Mouse (Mus musculus) spleen, postnatal 10 days (tissue): ENCODE measurements around the gene Adamts18.

ENCODE experiments used
- DNase-seq, 2 experiments: peaks; one replicate each; pipeline ENCODE4 v3.0.0; 2021 to 2022; ENCODE audit warnings: low spot score in 2 of 2

Gene Adamts18

DNA sequence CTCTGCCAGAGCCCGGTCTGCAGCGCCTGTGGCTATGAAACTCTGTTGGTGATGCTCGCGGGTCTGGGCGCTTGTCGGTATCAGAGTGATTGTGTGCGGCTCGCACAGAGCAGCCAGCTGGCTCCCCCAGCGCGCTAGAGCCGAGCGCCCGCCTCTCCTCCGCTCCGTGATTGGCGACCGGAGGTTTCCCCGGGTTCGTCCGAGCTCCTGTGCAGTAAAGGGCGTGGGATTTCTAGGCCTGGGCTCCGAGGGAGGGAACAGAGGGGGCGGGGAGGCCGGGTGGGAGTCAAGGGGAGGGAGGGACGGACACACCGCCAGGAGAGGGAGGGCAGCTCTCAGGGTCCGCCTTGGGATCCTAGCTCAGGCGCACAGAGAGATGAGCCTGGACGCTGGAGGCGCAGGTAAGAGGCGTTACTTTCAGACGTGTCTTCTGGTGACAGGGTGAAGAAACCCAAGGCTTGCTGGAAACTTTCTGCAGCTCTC lies at the start of gene Adamts18:
Adamts18 (minus strand) TSS at position 86 of the 483 bp plus-strand sequence.
- no peak for DNase-seq

DNA sequence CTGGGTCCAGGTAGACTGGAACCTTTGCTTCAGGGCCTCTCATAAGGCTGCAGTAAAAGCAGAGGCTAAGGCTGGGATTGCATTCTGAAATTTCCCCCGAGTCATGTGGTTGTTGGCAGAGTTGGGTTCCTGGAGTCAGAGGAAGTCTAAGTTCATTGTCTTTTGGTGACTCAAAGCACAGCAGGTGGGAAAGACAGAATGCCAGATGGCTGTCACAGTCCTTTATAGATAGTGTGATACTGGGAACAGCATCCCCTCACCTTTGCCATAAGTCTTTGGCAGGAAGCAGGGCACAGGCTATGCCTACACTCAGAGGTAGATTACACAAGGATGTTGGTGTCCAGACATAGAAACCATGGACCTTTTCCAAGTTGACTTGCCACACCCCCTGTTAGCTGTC lies 47.9 kb upstream of the Adamts18 start:
- DNase-seq: no peak

DNA sequence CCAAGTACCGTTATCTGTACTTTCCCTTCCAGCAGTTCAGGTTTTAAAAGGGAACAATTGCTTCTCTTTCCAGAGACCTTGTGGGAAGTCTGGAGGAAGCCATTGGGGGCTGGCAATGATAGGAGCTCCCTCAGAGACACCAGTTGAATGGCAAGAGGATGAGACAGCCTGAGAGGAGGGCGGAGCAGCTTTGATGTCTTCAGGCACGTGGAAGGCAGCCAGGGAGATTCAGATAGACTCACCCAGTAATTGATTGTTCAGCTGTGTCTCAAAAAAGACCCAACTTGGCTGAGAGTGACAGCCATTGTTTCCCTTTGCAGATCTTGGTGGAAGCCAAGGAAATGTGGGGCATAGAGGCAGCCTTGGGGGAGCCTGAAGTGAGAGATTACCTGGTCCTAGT lies 42.8 kb upstream of the Adamts18 start:
- no peak for DNase-seq

DNA sequence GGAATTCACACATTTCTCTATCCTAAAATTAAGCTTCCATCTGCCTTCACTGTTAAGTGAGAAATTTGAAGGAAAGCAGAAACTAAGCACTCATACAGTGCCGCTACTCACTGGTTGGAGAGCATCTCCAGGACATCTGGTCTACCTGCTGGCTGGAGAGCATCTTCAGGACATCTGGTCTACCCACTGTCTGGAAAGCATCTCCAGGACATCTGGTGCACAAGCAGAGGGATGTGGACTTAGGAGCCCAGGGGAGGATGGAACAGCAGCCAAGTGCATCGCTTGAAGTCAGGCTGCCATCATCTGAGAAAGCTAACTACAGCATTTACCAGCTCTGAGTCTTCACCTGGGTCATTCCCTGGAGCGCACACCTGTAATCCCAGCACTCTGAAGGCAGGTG lies 38.0 kb upstream of the Adamts18 start:
- DNase-seq: no peak

DNA sequence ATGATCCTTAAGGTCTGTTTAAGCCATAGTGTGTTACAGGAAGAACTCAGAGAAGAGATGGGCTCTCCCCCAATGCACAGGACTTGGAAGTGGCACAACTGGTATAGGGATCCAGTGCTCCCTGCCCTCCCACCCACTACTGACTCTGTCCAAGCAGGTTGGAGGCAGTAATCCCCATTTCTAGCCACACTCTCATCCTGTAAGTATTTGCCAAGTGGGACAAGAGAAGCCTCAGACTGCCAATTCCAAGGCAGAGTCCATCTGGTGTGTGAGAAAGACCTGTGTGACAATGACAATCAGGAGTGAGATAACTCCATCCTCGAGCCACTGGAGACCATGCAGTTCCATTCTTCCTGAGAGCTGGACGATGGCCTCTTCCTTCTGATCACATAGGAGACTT lies 36.6 kb upstream of the Adamts18 start:
- DNase-seq: no peak

DNA sequence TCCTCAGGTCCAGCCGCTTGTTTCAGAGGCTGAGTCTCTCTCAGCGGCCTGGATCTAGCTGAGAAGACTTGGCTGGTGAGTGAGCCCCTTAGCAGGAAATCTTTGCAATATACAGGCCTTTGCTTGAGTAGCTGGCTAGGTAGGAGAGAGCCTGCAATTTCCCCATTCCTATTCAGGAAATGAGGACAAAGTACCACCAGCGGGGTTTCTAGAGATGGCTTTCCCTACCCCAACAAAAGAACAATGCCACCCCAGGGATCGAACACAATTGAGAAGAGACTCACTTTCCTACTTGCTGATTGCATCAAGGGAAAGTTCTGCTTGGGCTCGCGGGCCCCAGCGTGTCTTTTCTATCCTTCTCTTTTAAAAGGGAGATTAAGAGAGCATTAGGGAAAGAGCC lies 35.5 kb upstream of the Adamts18 start:
- no peak for DNase-seq

DNA sequence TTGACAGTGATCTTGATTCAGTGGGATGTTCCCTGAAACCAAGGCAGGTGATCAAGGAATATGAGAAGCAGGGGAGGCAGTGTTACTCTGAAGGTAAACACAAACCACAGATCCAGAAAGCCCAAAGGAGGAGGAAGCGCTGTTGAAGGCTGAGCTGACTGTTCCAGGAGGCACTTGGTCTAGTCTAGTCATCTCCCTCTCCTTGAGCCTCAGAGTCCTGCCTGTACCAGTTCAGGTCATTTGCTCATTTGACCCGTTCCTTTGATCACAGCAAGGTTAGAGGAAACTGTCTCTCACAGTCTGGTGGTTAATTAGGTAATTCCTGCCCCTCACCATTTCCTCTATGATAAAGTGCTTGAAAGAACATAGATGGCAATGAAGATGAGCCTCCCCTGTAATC lies 34.0 kb upstream of the Adamts18 start:
- DNase-seq: no peak

DNA sequence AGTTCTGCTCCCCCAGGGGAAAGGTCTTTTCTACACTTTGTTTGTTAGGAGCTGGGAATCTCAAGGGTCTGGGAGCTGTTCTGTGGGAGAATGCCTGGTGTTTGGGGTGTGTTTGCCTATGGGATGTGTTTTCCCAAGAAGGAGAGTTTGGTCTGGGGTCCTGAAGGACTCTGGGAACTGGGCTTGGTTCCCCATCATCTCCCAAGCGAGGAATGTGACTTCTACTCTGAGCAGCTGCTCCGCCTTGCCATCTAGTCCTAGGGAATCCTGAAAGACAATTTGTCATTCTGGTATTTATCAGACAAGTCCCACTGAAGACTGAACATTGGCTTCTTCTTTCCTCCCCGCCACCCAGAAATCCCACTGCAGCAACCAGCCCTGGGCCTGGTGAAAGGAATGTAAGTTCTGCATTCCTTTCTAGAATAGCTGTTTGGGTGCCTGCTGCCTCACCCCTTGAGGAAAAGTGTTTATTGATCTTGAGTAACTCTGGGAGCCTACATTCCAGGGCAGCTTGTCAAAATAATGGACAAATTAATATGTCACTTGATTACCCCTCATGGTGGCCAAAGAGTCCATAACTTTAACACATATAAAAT lies 30.0 kb upstream of the Adamts18 start:
- DNase-seq: no peak

DNA sequence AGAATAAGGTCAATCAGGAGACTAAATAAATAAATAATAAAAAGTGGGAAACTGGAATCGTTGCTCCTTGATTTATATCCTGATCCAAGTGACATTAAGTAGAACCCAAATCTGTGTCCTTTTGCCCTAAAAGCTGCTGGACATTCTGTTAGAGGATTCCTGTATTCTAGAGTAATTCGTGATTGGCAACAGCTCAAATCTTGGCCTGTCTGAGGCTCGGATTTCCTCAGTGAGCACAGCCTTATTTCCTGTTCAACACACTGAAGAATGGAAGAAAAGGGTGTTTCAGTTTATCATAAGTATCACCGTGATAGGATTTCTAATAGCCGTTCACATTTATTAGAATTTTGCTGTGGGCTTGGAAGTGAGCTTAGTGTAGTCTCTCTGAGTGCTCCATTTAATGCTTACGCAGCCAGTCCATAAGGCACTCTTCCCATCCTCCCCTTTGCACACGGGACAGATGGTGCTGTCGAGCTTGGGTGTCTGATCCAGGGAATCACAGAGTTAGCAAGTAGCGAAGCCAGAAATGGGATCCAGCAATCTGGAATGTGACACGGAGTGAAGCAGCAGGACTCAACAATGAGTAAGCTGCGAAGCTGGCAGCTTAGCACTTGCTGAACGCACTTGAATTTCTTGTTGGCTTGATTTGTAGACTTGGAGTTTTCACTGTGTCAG lies 25.0 kb upstream of the Adamts18 start:
- no peak for DNase-seq

DNA sequence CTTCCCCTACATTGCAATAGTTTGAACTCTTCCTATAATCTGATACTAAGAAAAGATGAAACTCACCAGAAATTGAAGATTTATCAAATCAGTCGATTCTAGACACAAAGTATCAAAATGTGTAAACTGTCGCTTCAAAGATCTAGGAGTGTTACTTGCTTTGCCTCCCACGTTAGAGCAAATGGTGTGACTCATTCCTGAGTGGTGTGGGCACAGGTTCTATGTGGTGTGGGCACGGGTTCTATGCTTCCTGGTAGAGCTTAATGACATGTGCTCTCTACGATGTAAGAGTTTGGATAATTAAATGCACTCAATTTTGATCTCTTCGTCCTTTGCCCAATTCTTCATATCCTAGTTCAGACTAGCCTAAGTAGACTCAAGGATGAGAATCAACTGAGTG lies 23.9 kb upstream of the Adamts18 start:
- DNase-seq: no peak

DNA sequence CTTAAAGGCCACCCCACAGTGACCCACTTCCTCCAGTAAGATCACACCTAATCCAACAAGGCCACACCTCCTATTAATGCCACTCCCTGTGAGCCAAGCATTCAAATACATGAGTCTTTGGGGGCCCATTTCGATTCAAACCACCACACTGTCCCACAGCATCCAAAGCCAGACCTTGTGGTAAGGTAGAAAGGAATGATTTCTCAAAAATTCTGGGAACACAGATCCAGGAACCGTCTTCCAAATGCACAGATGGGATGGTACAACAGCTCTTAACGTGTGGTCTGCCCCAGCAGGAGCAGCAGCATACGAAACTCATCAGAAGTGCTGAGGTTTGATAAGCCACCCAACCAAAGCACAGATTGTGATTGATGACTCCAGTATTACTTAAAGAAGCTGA lies 18.0 kb upstream of the Adamts18 start:
- no peak for DNase-seq

DNA sequence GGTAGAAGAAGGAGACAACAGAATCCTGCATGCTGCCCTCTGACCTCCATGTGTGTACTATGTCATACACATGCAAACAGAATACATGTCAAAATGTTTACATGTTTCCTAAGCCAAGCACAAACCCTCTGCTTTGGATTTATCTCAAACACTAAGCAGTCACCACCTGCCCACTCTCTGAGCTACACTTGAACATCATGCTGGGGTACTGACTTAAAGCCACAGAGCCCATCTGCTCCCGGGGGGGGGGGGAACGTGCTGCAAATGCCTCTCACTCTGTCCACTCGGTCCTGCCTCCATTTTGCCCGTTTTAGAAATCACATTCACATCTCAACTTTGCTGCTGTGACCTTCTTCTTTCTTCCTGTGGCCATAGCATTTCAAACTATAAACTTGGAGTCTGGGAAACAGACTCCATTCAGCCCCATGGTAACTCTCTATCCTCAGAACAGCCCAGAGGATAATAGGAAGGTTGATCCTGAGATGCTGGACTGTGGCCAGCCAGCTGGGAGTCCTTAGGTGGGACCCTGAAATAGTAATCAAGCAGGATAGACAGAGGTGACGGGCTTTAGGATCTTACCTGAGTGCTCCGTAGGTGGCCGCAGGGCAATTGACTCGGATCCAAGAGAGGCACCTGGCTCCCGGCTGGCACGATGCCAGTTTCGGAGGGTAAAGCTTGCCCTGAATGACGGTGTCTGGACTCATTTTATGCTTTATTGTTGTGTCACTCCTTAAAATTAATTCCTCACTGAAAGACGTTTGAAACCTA lies 17.0 kb upstream of the Adamts18 start:
- no peak for DNase-seq

DNA sequence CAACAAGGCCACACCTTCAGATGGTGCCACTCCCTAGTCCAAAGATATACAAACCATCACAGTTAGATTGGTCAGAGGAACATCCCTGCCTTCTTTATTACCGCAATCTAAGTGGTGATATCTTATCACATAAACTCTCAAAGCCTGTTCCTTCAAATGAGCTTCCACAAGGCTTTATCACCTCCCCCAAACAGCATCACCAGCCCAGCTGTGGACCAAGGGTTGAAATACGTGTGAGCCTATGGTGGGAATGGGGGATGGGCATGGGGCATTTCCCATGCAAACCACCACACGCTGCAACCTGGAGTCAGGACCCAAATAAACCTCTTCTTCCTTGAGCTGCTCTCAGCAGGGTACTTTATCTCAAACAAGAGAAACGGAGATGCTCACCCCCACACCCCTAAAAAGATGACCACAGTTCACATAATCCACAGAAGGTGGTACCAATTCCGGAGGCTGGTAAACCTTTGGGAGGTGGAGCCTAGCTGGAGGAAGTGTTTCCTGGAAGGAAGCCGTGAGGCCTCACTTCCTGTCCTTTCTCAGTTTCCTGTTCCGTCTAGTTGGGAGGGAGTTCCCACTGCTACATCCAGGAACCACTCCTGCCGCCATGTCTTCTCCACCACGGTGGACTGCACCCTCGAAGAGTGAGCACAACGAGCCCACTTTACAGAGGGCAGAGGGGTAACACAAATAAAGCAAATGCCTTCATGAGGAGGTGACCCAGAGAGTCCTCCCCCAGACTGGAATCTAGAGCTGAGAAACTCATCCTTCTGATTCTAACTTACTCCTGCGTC lies 11.5 kb upstream of the Adamts18 start:
- DNase-seq: no peak

DNA sequence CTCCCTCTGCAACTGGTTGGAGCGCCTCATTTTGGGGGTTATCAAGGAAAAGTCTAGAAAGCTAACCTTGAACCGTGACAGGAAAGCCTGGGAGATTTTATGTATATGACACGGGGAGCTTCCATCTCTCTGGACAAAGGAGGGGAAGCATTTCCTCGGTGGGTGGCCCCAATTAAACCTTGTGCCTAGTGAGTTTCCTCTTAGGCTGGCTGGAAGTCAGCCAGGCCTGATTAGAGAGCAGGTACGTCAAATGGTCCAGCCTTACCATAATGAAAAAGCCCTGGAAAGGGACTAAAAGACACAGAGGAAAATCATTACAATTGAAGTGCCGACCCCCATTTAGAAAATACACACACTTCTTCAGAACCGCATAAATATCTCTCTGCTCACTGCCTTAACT lies 10.3 kb upstream of the Adamts18 start:
- no peak for DNase-seq

DNA sequence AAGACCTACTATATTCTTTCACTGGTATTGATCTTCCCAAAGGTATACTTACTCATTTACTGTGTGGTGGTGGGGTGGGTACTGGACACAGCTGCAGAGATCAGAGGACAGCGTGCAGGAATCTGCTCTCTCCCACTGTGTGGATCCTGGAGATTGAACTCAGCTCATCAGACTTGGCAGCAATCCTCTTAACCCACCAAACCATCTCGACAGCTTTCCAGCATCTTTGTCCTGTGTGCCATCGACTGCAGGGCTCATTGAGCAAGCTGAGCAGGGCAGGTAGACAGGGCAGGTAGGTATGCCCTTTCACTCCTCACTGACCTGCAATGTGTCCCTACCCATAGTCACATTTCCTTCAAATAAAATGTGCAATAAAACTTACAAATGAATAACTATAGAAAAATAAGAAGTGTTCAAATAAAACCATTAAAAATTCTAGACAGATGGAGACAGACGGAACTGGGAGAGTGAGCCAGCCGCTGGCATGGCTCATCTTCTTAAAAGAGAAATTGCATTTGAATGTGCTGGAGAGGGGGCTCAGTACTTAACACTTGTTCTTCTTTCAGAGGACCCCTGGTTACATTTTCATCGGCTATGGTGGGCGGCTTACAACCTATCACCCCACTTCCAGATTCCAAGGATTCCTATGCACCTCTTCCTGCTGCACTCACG lies 6.2 kb upstream of the Adamts18 start:
- DNase-seq: no peak

DNA sequence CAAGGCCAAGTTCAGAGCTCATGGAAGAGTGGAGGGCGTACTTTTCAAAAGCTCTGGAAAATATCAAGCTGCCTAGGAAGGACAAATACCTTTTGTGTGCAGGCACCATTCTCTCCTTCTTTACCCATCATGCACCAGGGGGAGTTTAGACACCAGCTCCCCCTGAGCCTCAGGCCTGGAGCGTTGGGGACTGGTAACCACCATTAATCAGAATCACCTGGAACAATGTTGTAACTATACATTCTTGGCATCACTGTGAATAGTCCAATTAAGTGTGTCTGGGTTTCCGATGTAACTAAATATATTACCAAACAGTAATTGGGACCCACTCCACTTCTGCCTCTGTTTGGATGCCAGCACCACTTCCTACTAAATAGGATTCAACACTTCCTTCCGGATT lies 5.2 kb upstream of the Adamts18 start:
- DNase-seq: no peak

DNA sequence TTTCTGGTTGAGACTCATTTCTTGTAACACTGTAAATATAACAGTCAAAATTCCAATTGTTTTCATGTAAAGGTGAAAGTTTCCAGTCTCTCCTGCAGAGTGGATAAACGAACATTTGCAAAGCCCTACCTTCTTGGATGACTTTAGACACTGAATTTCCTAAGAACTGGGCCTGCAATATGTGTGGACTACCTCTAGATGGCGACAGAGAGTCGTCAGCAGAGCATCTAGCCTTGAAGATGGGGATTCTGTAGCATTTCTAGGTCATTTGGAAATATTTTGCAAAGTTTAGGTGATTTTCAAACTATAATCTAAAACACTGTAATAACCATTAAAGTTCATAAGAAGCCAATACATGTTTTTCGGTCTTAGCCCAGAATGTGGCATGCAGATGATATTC lies 3.1 kb upstream of the Adamts18 start:
- DNase-seq: no peak

DNA sequence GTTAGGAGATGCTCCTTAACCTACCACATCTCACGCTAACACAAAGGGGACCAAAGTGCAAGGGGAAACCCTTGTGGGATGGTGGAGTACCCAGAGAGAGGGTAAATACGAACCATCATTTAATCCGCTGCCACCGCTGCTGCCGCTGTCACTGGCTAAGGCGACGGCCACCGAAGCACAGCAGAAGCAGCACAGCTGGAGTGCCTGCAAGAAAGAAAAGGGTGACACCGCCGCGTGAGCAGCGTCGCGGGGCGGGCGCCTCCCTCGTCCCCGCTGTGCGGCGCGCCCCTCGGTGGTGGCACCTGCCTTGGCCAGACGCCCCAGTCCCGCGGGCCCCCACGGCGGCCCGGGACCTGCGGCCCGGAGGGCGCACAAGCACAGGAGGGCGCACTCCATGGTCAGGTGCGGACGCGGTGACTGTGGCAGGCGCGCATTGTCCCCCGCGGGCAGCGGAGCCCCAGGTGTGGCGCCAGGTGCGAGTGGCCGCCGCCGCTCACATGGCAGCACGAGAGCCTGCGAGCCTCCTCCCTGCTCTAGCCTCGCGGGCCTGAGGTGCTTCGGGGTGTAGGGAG lies 371 bp downstream of the Adamts18 start:
- no peak for DNase-seq

DNA sequence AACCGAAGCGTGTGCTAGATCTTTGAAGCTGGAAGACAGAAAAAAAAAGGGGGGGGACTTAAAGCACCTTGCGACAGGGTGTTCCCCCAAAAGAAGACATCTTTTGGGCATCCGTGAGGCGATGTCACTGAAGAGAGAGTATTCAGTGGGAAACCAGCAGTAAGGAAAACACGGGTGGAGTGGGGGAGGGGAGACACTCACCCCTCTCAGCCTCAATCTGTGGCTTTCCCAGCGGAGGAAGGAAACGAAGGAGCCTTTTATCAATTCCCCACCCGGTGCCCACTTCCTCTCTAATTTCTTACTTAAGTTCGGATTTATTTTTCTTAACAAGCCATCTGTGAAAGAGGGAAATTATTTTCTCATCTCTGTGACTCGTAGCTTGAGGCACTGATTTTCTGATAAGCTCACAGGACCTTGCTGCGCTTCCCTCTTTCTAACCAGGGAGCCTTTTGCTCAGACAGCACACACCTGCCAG lies 895 bp downstream of the Adamts18 start:
- DNase-seq: no peak

DNA sequence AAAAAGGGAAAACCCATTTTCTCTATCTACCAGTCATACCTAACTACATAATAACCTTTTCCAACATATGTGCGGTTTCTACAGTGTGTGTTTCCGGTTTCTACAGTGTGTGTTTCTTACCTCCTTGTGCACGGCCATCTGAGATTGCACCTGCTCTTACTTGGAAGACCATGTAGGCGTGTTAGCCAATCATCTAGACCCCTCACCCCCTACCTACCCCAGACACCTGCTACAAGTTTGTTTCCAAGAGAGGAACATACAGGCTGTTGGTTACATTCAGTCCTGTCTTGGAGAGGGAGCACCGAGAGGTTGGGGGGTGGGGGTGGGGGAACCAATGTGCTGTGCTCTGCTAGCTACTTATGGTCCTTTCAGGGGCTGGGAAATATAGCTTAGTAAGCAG lies 1.9 kb downstream of the Adamts18 start:
- no peak for DNase-seq

DNA sequence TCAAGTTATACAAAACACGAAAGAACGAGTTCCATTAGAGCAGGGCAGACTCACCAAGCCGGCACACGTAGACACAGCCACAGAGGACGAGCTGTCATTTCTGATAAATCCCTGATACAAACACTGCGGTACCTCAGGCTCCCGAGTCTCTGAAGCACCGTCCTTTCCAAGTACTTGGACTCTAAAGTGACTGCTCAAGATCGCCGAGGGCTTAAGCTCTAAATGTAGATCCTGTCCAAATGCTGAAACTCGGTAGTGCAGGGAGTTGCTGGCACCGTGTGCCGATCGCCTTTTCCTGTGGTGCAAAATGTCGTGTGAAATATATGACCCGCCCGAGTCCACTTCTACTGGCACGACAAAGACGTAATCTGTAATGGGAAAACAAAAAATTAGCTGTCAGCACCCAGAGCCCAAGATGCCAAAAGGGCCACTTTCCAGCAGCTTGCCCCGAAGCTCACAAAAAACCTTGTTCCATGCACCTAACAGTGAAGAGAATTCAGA lies 3.7 kb downstream of the Adamts18 start:
- no peak for DNase-seq
